Mouse (Mus musculus): ENCODE results near the gene Arhgap15.

GRCm38 (mm10) chr2:44146124-44146981 lies 397.7 kb downstream of the Arhgap15 start:
- no peak for TF ChIP-seq HCFC1 (IDR thresholded peaks at IDR 0.05; ENCODE audit: borderline replicate concordance, insufficient read depth, low read length)
- no peak for TF ChIP-seq MAFK (IDR thresholded peaks at IDR 0.05; ENCODE audit: insufficient read depth, low read depth, low read length)
- no peak for TF ChIP-seq CHD2 (IDR thresholded peaks at IDR 0.05; ENCODE audit: low read depth, low read length)
- no peak for TF ChIP-seq ZC3H11A (IDR thresholded peaks at IDR 0.05; ENCODE audit: borderline replicate concordance, low read depth, low read length)
